Mouse (Mus musculus) hindbrain, embryonic 11.5 days (tissue): Measurements from ENCODE around the gene Plpp6. TPM values are rescaled to one million over a fixed set of nuclear protein-coding genes. Genes with fewer than 3 reads are reported as not detected.
A peak's percentile ranks its signal among the peaks of the same experiment; 100 is the strongest.
"Not testable (repeated sequence)": the region's sequence is repeated elsewhere in the genome, so short reads cannot be mapped to it uniquely, and the experiment has no call there.

ENCODE experiments used
- ATAC-seq: fragments of 200-750 bp; cut with Nextera tagmentation; 2 replicates; pipeline ENCODE4 v1.8.0; 2017; ENCODE audit warnings: mild to moderate bottlenecking, moderate TSS enrichment, moderate library complexity; ENCODE audit not compliant: low FRiP score
- DNase-seq: peaks from one replicate; pipeline ENCODE4 v3.0.0-alpha.2; 2015; ENCODE audit warnings: low spot score
- H3K27ac ChIP-seq: fragments of 300-500 bp; sonication (generic); 2 replicates; pipeline ENCODE4 v1.5.1; 2014; ENCODE audit warnings: mild to moderate bottlenecking, low read depth, low read length
- H3K27me3 ChIP-seq: fragments of 300-500 bp; sonication (generic); 2 replicates; pipeline ENCODE4 v1.6.1; 2014; ENCODE audit warnings: mild to moderate bottlenecking, low read length, moderate library complexity, mixed read lengths; ENCODE audit not compliant: control insufficient read depth, insufficient read depth
- H3K36me3 ChIP-seq: fragments of 300-500 bp; sonication (generic); 2 replicates; pipeline ENCODE4 v1.6.1; 2014; ENCODE audit warnings: mild to moderate bottlenecking, low read length, moderate library complexity, mixed read lengths; ENCODE audit not compliant: control insufficient read depth, insufficient read depth
- H3K4me1 ChIP-seq: fragments of 300-500 bp; sonication (generic); replicated peaks from 2 replicates; pipeline ENCODE4 v1.6.1; 2014; ENCODE audit warnings: low read length, mixed read lengths; ENCODE audit not compliant: control insufficient read depth, insufficient read depth
- H3K4me2 ChIP-seq: fragments of 300-500 bp; sonication (generic); replicated peaks from 2 replicates; pipeline ENCODE4 v1.6.1; 2014; ENCODE audit warnings: mild to moderate bottlenecking, low read depth, low read length
- H3K4me3 ChIP-seq: fragments of 300-500 bp; sonication (generic); 2 replicates; pipeline ENCODE4 v1.5.1; 2014; ENCODE audit warnings: low read depth, low read length
- H3K9ac ChIP-seq: fragments of 300-500 bp; sonication (generic); 2 replicates; pipeline ENCODE4 v1.6.1; 2014; ENCODE audit warnings: low read depth, low read length
- H3K9me3 ChIP-seq: fragments of 300-500 bp; sonication (generic); 2 replicates; pipeline ENCODE4 v1.6.1; 2016; ENCODE audit warnings: low read length; ENCODE audit not compliant: control insufficient read depth
- WGBS: fragments of 180-500 bp; shearing (Covaris S2); extraction: QIAGEN DNeasy Blood & Tissue Kit; methylation state at CpG from one replicate; pipeline ENCODE4 v1.1.7; 2014; 5-methylcytosine and 5-hydroxymethylcytosine counted together
- polyA plus RNA-seq: library from polyadenylated mRNA; unstranded; fragments of >200 nt; fragmentation: Nextera tagmentation; extraction: Ambion mirVana; gene quantifications from 2 replicates; pipeline ENCODE4 v1.2.1, GENCODE M21; 2014

Gene Plpp6
- polyA plus RNA-seq, 1 experiment from 2014 or later: 6.5 TPM

DNA sequence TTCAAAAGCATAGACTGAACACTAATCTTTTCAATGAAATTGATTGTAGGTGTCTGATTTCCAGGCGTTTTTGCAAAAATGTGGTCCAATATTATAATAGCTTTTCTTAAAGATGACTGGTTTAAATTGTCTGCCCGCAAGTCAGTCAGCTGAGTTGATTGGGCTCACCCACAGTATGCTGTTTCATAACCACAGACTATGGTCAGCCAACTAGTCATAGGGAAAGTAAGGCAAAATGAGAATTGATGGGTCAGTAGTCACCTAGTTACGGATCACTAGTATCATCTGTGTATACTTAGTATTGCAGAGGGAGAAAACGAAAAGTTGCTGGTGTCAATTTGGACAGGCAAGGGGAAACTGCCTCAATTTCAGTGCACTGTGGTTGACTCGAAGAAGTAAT, 27.6 kb downstream of the Plpp6 start:
- 71% methylated on average over 5 of the region's 5 CpGs for WGBS
- Histone ChIP-seq H3K4me1 (0 out of 2 replicates have a peak, but pooled peaks cover 2% of the 10 kb centered on the region), H3K27me3 (no peaks in the 10 kb centered on the region), H3K27ac (no peak overlapping the region), H3K36me3 (no peaks in the 10 kb centered on the region), H3K4me3 (peak overlapping the region; percentile 63), H3K9ac (peak overlapping the region; percentile 76), H3K9me3 (no peaks in the 10 kb centered on the region), H3K4me2 (peak overlapping the region; percentile 33)
- no peak for ATAC-seq
- DNase-seq: no peak

DNA sequence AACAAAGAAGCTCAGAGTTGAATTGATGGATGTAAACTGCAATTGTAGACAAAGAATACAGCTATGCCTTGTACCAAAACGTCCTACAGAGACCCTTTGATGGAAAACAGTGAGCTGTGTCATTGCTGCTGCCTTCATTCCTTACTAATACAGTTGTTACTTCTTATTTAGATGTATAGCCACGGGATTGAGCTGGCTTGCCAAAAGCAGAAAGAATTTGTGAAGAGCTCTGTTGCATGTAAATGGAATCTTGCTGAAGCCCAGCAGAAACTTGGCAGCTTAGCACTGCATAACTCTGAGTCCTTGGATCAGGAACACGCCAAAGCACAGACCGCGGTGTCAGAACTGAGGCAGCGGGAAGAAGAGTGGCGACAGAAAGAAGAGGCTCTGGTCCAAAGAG, 31.1 kb downstream of the Plpp6 start:
- Histone ChIP-seq H3K4me2 (no peak overlapping the region), H3K27ac (no peak overlapping the region), H3K4me3 (no peak overlapping the region), H3K9ac (no peak overlapping the region), H3K27me3 (no peaks in the 10 kb centered on the region), H3K9me3 (no peaks in the 10 kb centered on the region), H3K36me3 (no peaks in the 10 kb centered on the region), H3K4me1 (0 out of 2 replicates have a peak, but pooled peaks cover 2% of the 10 kb centered on the region)
- WGBS: 79% methylated on average over 7 of the region's 7 CpGs
- DNase-seq (no peak), ATAC-seq (no peak)

DNA sequence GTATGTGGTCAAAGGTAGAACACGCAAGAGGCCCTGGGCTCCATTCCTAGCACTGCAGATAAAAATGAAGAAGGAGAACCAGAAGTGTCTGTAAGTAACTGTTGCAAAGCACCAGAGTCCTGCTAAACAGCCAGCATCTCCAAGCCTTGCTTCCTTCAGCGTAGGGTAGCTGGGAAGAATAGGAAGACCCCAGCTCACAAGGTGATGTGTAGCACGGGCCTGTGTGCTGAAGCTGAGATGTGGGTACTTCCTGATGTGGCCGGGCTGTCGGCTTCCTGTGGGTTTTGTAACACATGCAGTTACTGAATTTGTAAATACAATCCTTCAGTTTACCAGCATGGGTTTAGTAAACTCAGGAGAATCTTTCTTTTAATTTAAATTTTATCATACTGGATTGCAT, 31.6 kb downstream of the Plpp6 start:
- no peak for DNase-seq
- no peaks in the 10 kb centered on the region for H3K36me3 ChIP-seq

DNA sequence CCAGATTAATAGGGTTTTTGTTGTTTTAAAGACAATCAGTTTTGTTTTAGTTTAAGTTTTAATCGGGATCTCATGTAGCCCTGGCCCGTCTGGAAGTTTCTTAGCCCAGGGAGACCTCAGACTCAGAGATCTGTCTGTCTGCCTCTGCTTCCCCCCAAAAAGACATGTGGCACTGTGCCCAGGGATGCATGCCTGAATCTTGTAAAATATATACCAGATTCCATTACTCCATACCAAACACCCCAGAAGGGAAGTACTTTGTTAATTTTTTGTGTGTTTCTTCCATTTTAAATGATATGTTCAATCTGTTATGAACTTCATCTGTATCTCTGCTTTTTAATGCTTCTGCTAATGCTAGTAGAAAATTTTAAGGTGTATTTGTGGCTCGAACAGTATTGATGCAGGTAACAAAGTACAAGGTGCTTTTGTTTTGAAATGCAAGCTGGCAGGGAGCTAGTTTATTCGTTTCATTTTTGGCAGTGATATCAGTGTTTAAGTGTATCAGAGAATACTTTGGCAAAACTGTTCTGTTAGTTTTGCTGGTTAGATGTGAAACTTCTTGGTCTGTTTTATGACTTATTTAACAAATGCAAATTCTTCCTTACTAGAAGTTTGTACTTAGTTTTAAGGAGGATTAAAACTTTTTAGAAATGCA, 34.4 kb downstream of the Plpp6 start:
- no peak for DNase-seq
- no peak overlapping the region for H3K9ac ChIP-seq
- no peak overlapping the region for H3K27ac ChIP-seq
- ATAC-seq: no peak
- H3K4me1 ChIP-seq: no peaks in the 10 kb centered on the region
- H3K9me3 ChIP-seq: no peaks in the 10 kb centered on the region
- no peak overlapping the region for H3K4me2 ChIP-seq
- 0 out of 2 replicates have a peak, but pooled peaks cover 3% of the 10 kb centered on the region for H3K36me3 ChIP-seq
- H3K4me3 ChIP-seq: no peak overlapping the region
- H3K27me3 ChIP-seq: no peaks in the 10 kb centered on the region
- WGBS: 94% methylated on average over 4 of the region's 4 CpGs

More for the DNA sequence above, 31.6 kb downstream of the Plpp6 start:
- Histone ChIP-seq H3K9ac (no peak overlapping the region), H3K27me3 (no peaks in the 10 kb centered on the region), H3K4me3 (no peak overlapping the region), H3K27ac (no peak overlapping the region), H3K4me1 (0 out of 2 replicates have a peak, but pooled peaks cover 2% of the 10 kb centered on the region), H3K9me3 (no peaks in the 10 kb centered on the region), H3K4me2 (no peak overlapping the region)
- ATAC-seq: no peak
- WGBS: 90% methylated on average over 5 of the region's 5 CpGs

DNA sequence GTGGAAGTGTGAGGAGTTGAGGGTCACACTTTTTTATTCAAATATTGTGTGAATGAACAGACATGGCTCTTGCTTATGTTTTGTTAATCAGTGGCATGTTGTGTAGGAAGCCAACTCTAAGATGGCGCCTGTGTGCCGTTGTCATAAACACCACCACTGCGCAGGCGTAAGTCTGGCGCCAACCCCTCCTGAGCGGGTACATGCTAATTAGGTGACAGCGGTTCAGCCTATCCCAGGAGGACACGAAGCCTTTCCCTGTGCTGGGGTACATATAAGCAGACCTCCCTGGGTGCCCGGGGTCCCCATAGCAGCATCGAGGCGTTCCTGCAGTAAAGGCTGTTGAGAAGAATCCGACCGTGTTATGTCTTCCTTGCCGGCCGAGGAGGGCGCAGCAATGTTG, 36.6 kb downstream of the Plpp6 start:
- not testable (repeated sequence) for DNase-seq, H3K9ac ChIP-seq, H3K4me1 ChIP-seq, H3K4me2 ChIP-seq, H3K27me3 ChIP-seq, H3K4me3 ChIP-seq, H3K36me3 ChIP-seq, H3K27ac ChIP-seq, H3K9me3 ChIP-seq, ATAC-seq
- whole genome bisulfite sequencing: 95% methylated on average over 16 of the region's 16 CpGs

DNA sequence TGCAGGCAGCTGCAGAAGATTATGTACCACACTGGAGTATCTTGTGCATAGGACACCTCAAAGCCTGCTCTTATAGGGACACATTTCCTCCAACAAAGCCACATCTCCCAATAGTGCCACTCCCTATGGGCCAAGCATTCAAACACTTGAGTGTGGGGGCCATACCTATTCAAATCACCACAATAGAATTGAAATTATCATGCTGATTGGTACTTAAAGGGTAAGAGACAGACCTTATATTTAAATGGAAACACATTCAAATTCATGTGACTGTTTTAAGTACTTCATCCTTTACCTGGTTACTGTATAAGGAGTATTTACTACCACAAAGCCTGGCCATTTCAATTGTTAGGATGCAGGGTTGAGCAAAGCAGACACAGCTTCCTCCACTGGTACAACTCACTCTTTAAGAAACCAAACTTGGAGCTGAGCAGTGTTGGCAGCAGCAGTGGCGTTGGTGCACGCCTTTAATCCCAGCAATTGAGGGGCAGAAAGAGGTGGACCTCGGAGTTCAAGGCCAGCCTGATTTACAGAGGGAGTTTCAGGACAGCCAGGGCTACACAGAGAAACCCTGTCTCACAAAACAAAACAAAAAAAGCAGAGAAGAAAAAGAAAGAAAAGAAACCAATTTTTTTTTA, 44.4 kb downstream of the Plpp6 start:
- no peak for DNase-seq
- no peak for ATAC-seq
- 0 out of 2 replicates have a peak, but pooled peaks cover 5% of the 10 kb centered on the region for H3K36me3 ChIP-seq

DNA sequence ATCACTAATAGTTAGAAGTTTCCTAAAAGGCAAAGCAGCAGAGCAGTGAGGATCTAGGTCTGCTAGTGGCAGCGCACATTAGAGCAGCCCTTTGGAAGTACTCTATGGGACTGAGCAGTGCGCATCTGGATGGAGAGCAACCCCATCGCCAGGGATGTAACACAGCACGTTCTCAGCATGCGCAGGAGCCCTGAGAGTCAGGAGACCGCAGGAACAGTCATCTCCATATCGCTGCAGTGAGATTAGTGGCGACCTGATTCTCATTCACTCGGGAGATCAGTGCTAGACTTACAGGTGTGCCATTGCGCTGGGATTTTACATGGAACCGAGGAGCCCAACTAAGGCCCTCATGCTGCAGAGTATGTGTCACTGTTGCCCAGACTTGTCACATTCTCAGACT, 45.3 kb downstream of the Plpp6 start:
- Histone ChIP-seq H3K4me2 (no peak overlapping the region), H3K36me3 (0 out of 2 replicates have a peak, but pooled peaks cover 5% of the 10 kb centered on the region), H3K27ac (no peak overlapping the region), H3K9me3 (no peaks in the 10 kb centered on the region), H3K9ac (no peak overlapping the region), H3K27me3 (no peaks in the 10 kb centered on the region), H3K4me1 (no peaks in the 10 kb centered on the region), H3K4me3 (no peak overlapping the region)
- 92% methylated on average over 11 of the region's 11 CpGs for WGBS
- ATAC-seq (no peak), DNase-seq (no peak)

More for the DNA sequence above, 44.4 kb downstream of the Plpp6 start:
- 92% methylated on average over 3 of the region's 3 CpGs for WGBS
- H3K27ac ChIP-seq: no peak overlapping the region
- no peak overlapping the region for H3K9ac ChIP-seq
- H3K4me3 ChIP-seq: no peak overlapping the region
- no peaks in the 10 kb centered on the region for H3K9me3 ChIP-seq
- H3K27me3 ChIP-seq: no peaks in the 10 kb centered on the region
- no peaks in the 10 kb centered on the region for H3K4me1 ChIP-seq
- H3K4me2 ChIP-seq: no peak overlapping the region

DNA sequence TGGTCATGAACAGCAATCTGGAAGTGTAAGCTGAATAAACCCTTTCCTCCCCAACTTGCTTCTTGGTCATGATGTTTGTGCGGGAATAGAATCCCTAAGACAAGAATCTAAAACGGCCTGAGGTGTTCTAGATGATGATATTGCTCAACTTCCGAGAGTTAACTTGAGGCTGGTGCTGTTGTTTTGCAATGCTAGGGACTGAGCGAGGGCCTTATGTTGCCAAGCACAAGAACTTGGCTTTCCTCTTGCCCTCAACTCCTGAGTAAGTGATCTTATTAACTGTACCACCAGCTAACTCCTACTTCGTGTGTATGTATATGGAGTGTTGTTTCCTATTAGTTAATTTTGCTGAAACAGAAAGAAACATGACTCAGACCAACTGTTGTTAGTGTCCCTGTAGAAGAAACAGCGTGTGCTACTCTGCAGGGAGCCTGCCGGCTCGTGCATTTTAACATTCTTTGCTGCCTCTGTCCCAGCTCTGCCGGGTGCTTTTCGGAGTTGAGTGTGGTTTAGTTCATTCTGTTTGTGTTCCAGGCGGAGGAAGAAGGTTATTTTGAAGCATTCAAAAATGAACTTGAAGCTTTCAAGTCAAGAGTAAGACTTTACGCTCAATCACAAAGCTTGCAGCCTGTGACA, 47.7 kb downstream of the Plpp6 start:
- H3K4me2 ChIP-seq: no peak overlapping the region
- H3K4me3 ChIP-seq: no peak overlapping the region
- H3K9me3 ChIP-seq: no peaks in the 10 kb centered on the region
- no peaks in the 10 kb centered on the region for H3K27me3 ChIP-seq
- 0 out of 2 replicates have a peak, but pooled peaks cover 5% of the 10 kb centered on the region for H3K36me3 ChIP-seq
- ATAC-seq (no peak), DNase-seq (no peak)
- H3K4me1 ChIP-seq: no peaks in the 10 kb centered on the region
- H3K27ac ChIP-seq: no peak overlapping the region
- 90% methylated on average over 12 of the region's 12 CpGs for WGBS
- no peak overlapping the region for H3K9ac ChIP-seq
